In the genomic region with DNA sequence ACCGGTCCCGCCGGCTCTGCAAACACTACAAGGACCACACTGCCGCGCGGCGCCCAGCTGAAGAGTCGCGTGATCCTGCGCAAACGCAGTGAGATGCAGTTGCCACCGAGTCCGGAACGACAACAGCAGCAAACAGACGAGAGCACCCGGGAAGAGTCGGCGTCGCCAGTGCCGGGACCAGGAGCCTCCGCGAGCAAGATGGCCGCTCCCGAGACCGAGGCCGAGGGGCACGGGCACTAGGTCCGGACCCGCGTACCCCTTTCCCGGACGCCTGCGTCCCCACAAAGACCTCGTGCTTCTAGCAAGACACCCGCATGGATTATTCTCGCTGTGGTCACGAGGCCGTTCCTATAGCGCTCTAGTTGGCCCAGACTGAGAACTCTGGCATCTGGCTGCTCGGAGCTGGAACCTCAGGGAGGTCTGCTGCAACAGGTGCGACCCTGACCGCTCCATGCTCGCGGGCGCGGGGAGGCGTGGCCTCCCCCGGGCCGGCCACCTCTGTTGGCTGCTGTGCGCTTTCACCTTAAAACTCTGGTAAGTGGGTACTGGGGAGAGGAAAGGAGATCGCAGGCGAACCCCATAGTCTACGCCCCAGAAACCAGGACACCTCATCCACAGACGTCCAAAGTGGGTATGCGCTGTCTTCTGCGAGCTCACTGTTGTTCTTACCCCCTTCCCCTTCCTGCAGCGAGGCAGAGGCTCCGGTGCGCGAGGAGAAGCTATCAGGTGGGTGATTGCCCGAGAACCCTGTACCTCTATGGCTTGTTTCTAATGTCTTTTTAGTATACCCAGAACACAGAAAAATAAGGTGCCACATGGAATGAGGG, we compare ENCODE assay signal across 8 mouse cellular contexts. TPM values are rescaled to one million over a fixed set of nuclear protein-coding genes. Genes with fewer than 3 reads are reported as not detected.
A peak's percentile ranks its signal among the peaks of the same experiment; 100 is the strongest.
DNase-seq lines count a peak whose midpoint lies in the region; ATAC-seq lines count a peak whose summit lies in the region.

A gene (plus strand): TSS at position 91 of the 827 bp plus-strand sequence.

- peak within 1 kb of the TSS; percentile 86 for H3K27ac ChIP-seq in heart, embryonic 13.5 days (replicated peaks)
- H3K27ac ChIP-seq in liver, embryonic 13.5 days = peak within 1 kb of the TSS; percentile 82
- H3K27ac ChIP-seq in stomach, embryonic 16.5 days (ENCODE audit: low read length) = peak within 1 kb of the TSS; percentile 92

- H3K4me3 ChIP-seq in heart, embryonic 13.5 days = peak within 1 kb of the TSS; percentile 73
- H3K4me3 ChIP-seq in liver, embryonic 13.5 days (replicated peaks) = peak within 1 kb of the TSS; percentile 77
- peak within 1 kb of the TSS; percentile 83 for H3K4me3 ChIP-seq in stomach, embryonic 16.5 days (replicated peaks; ENCODE audit: low read length)

- WGBS in heart, embryonic 13.5 days = under 1% methylated on average over 61 of the region's 61 CpGs
- under 1% methylated on average over 61 of the region's 61 CpGs for WGBS in liver, embryonic 13.5 days (ENCODE audit: insufficient replicate concordance)
- under 1% methylated on average over 61 of the region's 61 CpGs for WGBS in stomach, embryonic 16.5 days

- H3K36me3 ChIP-seq in heart, embryonic 13.5 days = peaks cover 36% of the 10 kb centered on the region
- peaks cover 29% of the 10 kb centered on the region for H3K36me3 ChIP-seq in liver, embryonic 13.5 days
- peaks cover 4% of the 10 kb centered on the region; the same call in 1 of the 2 replicates for H3K36me3 ChIP-seq in stomach, embryonic 16.5 days (ENCODE audit: control insufficient read depth, insufficient read depth, low read length)

- H3K4me2 ChIP-seq in heart, embryonic 13.5 days = peak within 1 kb of the TSS; percentile 87
- H3K4me2 ChIP-seq in liver, embryonic 13.5 days = peak within 1 kb of the TSS; percentile 86
- peak within 1 kb of the TSS; percentile 69 for H3K4me2 ChIP-seq in stomach, embryonic 16.5 days (ENCODE audit: low read depth, low read length)

- H3K9me3 ChIP-seq in heart, embryonic 13.5 days = no peaks in the 10 kb centered on the region
- H3K9me3 ChIP-seq in liver, embryonic 13.5 days (replicated peaks) = no peaks in the 10 kb centered on the region
- 0 out of 2 replicates have a peak, but pooled peaks cover 3% of the 10 kb centered on the region for H3K9me3 ChIP-seq in stomach, embryonic 16.5 days (replicated peaks; ENCODE audit: control insufficient read depth, low read length)

- no peaks in the 10 kb centered on the region for H3K27me3 ChIP-seq in heart, embryonic 13.5 days (replicated peaks)
- no peaks in the 10 kb centered on the region for H3K27me3 ChIP-seq in liver, embryonic 13.5 days
- no peaks in the 10 kb centered on the region for H3K27me3 ChIP-seq in stomach, embryonic 16.5 days (ENCODE audit: control insufficient read depth, insufficient read depth, low read length)

- DNase-seq in CD4-positive helper T cell, adult 2 months (ENCODE audit: low read depth, low spot score) = peak; percentile 93
- peak; percentile 89 for DNase-seq in brain, embryonic 18.5 days (ENCODE audit: low read depth, low spot score)
- DNase-seq in fat pad, adult 2 months (ENCODE audit: extremely low read depth, low read depth, low spot score) = peak; percentile 52
- DNase-seq in kidney, postnatal 14 days = peak; percentile 97
- peak; percentile 87 for DNase-seq in liver, embryonic 13.5 days
- peak; percentile 90 for DNase-seq in neural tube, embryonic 10.5 days (ENCODE audit: extremely low spot score, low spot score)

- ATAC-seq in heart, embryonic 13.5 days (ENCODE audit: extremely low read depth, insufficient number of reproducible peaks, low FRiP score, low TSS enrichment) = peak; percentile 93
- ATAC-seq in liver, embryonic 13.5 days (ENCODE audit: low read depth) = peak; percentile 95
- peak; percentile 97 for ATAC-seq in stomach, embryonic 16.5 days (ENCODE audit: insufficient read depth, low FRiP score)

- peaks cover 17% of the 10 kb centered on the region for H3K4me1 ChIP-seq in heart, embryonic 13.5 days
- H3K4me1 ChIP-seq in liver, embryonic 13.5 days (replicated peaks) = peaks cover 22% of the 10 kb centered on the region
- H3K4me1 ChIP-seq in stomach, embryonic 16.5 days (ENCODE audit: control insufficient read depth, insufficient read depth, low read length) = peaks cover 3% of the 10 kb centered on the region; the same call in 1 of the 2 replicates

- H3K9ac ChIP-seq in heart, embryonic 13.5 days = peak within 1 kb of the TSS; percentile 92
- H3K9ac ChIP-seq in liver, embryonic 13.5 days = peak within 1 kb of the TSS; percentile 83
- peak within 1 kb of the TSS; percentile 89 for H3K9ac ChIP-seq in stomach, embryonic 16.5 days (ENCODE audit: low read length)

RNA-seq across cellular contexts. Expression of the gene that starts here (rescaled TPM):
- polyA plus RNA-seq in heart, embryonic 13.5 days (2015; fragmentation: Nextera tagmentation; extraction: Ambion mirVana) = 72.2 and 78.9 TPM in 2 replicates
- polyA plus RNA-seq in liver, embryonic 13.5 days (2015; fragmentation: Nextera tagmentation; extraction: Ambion mirVana) = 59.5 and 61.1 TPM in 2 replicates
- polyA plus RNA-seq in stomach, embryonic 16.5 days (2015; fragmentation: Nextera tagmentation; extraction: Ambion mirVana) = 92.3 and 104 TPM in 2 replicates

Comparison
In these comparisons a context has a peak if more than half of its experiments do, and no peak if none do; other contexts are left out.
1. Peak in every context shown above with its lines: DNase-seq, ATAC-seq, H3K4me3 ChIP-seq and H3K27ac ChIP-seq.